Mouse (Mus musculus) embryonic fibroblast, embryonic 13.5 days (primary cell): ENCODE measurements around the gene Mif4gd.

Experiments used
- CTCF ChIP-seq: IDR thresholded peaks from 2 replicates; pipeline ENCODE4 v1.5.1; 2011; ENCODE audit warnings: mild to moderate bottlenecking, control low read depth, low read length, moderate library complexity, borderline replicate concordance; ENCODE audit not compliant: insufficient read depth
- POLR2A ChIP-seq: IDR thresholded peaks from 2 replicates; pipeline ENCODE4 v1.6.1; 2011; ENCODE audit warnings: low read depth, mild to moderate bottlenecking, control low read depth, low read length, moderate library complexity

- TF ChIP-seq POLR2A (no peak), CTCF (no peak)
Observed at GRCm38 (mm10) chr11:115604304-115604696, 8.5 kb downstream of the Mif4gd start.
